Mouse (Mus musculus): ENCODE results near the gene Ddx43.

GRCm38 (mm10) chr9:78374397-78374796, 21.2 kb upstream of the Ddx43 start:
- TF ChIP-seq CTCF (conservative IDR thresholded peaks at IDR 0.05; ENCODE audit: low read length) = no peak
- no peak for TF ChIP-seq NANOG (IDR thresholded peaks at IDR 0.05; ENCODE audit: borderline replicate concordance, low read length)

Data from E14TG2a.4 (cell line).